Mouse (Mus musculus): ENCODE data around the gene Morc2a. TPM values are rescaled to one million over a fixed set of nuclear protein-coding genes. Genes with fewer than 3 reads are reported as not detected.

Morc2a gene
- polyA plus RNA-seq, 3 experiments from 2014 or later = 5.9 to 12.6 (median 10.4) TPM

DNA sequence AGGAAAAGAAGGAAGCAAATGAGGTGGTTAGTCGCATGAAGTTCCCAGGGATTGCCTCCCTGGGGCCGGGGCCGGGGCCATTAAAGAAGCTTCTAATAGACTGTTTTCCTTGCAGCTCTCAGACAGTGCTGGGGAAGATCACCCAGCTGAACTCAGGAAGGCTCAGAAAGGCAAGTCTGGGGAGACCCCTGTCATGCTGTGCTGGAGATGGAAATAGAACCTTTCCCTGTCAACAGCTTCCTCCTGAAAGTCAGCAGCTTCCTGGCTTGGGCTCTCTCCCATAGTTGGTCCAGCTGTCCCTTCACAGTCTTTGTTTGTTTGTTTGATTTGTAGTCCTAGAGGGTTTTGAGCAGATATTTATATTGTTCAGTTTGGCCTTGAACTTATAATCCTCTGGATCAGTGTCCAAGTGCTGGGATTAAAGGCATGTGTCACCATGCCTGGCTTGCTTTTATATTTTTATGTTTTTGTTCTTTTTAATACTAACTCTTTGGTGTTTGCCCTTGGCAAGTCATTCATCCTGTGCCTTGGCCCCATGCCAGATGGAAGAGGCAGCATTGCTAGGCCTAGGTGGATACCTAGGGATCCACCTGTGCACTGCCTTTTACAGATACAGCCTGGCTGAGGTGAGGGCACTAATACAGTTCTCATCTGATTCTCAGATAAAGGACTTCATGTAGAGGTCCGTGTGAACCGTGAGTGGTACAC, 35.9 kb downstream of the Morc2a start:
- no peak for ATAC-seq

GRCm38 (mm10) chr11:3685431-3685830, 36.4 kb downstream of the Morc2a start:
- ATAC-seq = no peak

DNA sequence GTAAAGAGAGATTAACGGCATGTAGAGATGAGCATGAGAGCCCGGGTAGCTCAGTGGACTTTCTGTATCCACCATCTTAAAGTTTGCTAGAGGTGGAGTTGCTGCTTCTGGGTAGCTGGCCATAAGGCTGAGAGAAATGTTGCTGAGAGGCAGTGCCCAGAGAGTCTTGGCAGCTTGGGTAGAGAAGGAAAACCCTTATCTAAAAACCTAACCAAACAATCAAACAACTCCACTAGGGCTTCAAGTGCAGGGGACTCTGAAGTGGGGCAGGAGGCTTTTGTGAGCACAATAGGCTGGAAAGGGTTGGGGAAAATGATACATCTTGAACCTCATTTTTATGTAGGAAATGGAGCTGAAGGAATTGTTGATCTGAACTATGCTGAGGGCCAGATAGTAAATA, 37.3 kb downstream of the Morc2a start:
- ATAC-seq = no peak

DNA sequence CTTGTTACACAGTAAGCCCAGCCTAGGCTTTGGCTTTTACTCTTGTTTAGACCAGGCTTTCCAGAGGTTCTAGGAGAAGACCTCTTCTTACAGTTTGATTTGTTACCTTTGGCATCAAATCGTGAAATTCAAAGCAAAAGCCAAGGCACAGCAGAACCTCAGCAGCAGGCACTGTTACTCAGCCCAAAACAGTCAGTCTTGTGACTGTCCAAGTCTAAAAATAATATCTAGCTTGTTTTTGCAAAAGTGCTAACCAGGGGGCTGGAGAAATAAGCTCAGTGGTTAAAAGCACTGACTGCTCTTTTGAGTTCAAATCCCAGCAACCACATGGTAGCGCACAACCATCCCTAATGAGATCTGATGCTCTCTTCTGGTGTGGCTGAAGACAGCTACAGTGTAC, 37.9 kb downstream of the Morc2a start:
- ATAC-seq = no peak

DNA sequence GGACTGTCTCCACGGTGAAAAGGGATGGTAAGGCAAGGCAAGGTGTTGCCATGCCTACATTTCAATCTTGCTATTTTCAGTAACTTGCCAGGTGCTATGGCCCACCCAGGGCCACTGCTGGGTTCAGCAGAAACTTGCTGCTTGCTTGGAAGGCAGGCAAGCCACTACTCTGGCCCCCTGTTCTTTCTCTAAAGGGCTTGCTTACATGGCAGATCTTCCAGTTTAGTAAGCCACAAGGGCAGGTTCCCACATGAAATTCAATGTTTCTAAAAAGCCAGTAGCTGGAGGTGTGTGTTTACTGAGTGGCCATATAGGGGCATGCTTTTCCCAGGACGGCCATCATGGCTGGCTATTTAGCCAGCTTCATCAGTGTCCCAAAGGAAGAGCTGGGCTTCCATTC, 42.8 kb downstream of the Morc2a start:
- ATAC-seq = no peak

- no peak for ATAC-seq
Measured at GRCm38 (mm10) chr11:3696086-3696616, 47.2 kb downstream of the Morc2a start.

DNA sequence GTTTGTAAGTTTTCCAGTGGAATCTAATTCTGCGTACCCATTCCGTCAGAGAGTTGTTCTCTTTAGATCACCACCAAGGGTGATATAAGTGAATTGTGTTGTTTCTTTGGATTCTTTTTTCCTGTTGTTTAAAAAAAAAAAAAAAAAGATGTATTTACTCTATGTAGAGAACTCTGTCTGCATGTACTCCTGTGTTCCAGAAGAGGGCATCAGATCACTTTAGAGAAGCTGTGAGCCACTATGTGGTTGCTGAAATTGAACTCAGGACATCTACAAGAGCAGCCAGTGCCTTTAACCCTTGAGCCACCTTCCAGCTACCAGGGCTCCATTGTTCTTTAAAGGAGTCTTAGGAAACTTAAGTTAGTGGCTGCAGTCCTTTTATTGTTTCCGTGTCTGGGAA, 48.5 kb downstream of the Morc2a start:
- no peak for ATAC-seq

DNA sequence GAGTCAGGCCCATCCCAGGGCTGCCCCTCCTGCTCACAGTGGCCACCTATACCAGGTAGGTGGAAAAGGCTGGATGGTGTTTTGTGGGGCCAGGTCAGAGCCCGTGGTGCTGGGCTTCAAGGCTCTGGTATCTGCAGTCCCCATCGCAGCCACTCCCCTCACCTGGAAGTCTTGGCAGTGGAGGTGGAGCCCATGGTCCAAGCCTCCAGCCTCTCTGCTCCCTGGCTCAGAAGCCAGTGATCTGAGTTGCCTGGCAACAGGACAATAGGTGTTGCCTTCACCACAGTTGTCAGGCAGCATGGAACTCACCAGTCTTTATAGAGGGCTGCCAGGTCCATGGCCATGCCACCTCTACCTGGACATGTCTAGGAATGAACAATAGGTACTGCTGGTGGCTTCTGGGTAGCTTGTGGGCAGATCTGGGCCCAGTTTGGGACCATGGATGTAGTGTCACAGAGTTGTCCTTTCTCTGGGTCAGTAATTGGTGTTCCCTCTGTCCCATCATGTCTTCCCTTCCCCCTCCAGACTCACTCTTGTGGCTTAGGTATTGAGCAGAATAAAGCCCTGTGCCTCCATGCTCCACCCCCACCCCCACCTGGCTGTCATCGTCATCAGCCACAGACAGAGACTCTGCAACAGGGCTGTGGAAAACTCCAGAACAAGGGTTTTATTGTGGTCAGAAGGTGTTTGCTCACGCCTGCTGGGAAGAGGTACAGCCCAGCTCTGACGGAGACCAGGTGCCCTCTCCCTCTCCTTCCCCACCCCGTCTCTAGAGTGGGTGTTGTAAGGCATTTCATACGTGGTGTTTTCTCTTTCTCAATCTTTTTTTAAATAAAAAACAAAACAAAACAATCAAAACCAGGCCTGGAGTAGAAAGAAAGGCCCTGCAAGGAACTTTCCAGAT, 54.4 kb downstream of the Morc2a start:
- ATAC-seq = no peak

DNA sequence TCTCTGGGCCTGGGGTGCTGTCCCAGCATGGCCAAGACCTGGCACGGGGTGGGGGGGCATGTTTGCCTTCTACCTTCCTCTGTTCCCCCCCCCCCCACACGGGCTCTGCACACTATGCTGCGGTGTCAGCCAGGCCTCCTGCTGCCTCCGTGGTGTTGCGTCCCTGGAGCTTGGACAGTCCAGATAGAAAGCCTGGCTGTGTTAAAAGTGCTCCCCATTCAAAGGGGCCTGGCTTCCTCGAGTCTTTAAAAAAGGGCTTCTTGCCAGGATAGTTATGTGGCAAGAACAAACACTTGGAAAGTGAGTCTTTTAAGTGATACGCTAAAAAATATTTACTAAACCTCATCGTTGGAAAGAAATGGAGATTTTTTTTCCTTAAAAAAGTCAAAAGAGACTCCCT, 55.4 kb downstream of the Morc2a start:
- ATAC-seq = no peak

- ATAC-seq = no peak
Measured at GRCm38 (mm10) chr11:3707057-3707456, 58.1 kb downstream of the Morc2a start.

GRCm38 (mm10) chr11:3710203-3710602, 61.2 kb downstream of the Morc2a start:
- ATAC-seq = no peak

- no peak for ATAC-seq
Measured at GRCm38 (mm10) chr11:3714486-3714885, 65.5 kb downstream of the Morc2a start.

GRCm38 (mm10) chr11:3716662-3717061, 67.7 kb downstream of the Morc2a start:
- ATAC-seq = no peak

DNA sequence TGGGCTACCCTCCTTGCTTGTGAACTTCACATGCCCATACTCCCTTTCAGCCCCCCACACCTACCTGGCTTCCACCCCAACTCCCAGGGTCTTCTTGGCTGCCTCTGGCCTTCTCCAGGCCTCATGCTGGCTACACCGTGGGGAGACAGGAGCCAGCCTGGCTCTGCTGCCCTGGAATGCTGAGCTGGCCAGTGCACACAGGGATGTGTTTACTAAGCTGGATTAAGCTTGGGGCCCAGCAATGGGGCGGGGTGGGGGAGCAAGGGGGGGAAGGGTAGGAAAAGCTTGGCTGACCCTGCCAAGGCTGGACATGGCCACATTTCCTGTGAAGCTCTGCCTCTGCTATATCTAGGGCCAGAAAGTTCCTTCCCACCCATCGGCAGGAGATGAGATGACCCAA, 73.0 kb downstream of the Morc2a start:
- no peak for ATAC-seq

DNA sequence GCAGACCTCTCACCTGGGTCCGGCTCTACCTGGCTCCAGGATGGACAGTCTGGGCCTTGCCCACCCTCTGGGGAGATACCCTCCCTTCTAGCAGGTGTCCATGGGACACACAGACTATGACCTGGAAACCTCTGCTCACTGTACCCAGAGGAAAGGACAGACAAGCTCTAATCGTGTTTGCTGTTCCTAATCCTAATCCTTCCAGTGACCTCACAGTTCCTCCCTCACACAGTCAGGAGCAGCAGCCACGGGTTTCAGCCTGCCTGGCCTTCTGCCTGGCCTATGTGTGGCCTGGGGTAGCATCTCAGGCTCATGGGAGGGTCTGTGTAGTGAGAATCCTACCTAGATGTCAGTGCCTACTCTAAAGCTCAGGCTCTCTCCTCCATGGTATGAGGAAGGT, 73.9 kb downstream of the Morc2a start:
- ATAC-seq = no peak

- no peak for ATAC-seq
Measured at GRCm38 (mm10) chr11:3723910-3724309, 74.9 kb downstream of the Morc2a start.

DNA sequence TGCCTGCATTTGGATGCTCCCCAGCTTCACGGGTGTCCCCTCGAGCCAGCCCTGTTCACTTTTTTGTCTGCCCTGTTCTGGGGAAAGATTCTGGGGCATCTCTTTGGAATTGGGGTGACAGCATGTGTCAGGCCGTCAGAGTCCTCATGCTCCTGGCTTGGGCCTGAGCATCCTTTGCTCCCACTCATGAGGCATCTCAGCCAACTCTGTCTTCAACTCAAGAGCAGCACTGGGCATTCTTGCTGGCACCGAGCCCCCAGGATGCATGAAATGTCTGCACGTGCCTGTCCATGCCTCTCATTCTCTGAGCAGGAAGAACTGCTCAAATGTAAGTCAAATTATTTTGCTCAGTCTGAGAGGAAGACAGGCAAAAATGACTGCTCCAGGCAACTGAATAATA, 75.7 kb downstream of the Morc2a start:
- no peak for ATAC-seq

DNA sequence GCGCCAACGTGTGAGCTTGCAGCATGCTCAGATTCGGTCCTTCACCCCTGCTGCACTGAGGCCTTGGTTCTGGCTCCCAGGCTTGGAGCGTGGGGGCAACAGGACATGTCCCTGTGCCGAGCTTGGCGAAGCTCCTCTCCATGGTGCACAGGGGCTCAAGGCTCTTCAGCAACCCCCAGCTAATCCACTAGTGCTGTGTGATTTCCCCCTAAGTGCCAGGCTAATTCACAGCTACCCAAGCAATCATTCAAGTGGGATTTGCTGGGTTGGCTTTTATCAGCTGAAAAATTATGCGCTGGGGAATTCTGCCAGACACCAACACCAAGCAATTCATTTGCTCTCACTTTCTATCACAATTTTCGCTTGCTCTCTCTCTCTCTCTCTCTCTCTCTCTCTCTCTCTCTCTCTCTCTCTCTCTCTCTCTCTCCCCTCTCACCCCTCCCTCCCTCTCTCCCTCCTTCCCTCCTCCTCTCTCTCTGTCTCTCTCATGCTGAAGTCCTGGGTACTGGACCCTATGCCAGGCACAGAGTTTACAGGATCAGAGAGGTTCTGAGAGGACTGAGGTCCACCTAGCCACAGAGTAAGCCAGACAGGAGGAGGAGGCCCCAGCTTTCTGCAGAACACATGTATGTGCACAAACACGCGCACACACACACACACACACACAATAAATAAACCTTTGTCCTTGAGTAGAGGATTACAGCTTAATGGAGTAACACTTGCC, 76.5 kb downstream of the Morc2a start:
- no peak for ATAC-seq

DNA sequence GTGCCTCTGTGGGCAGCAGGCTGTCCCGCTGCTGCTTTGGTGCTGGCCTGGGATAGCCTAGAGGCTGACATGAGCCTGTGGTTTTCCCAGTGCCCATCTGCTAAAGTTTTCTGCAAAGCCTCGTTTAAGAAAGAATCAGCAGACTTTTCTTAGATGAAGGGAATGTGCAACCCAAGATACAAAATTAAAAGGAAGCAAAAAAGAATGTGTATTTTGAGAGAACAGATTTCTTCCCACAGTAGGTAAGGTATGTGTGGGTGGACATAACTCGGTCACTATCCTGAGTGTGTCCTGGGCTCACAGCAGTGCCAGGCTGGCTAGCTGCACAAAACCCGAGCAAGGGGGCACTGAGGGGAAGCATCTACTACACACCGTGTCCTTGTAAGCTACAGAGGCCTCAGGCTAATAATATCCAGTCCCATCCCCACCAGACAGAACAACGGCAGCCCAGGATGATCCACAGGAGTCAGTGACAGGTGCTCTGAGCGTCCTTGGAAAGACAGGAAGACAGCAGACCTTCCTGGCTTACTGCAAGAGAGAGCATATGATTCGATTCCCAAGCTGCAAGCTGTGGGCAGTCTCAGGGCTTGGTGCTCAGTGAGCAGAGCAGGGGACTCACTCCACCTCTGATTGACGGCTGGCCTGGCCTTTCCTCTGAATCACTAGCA, 78.6 kb downstream of the Morc2a start:
- ATAC-seq = no peak

DNA sequence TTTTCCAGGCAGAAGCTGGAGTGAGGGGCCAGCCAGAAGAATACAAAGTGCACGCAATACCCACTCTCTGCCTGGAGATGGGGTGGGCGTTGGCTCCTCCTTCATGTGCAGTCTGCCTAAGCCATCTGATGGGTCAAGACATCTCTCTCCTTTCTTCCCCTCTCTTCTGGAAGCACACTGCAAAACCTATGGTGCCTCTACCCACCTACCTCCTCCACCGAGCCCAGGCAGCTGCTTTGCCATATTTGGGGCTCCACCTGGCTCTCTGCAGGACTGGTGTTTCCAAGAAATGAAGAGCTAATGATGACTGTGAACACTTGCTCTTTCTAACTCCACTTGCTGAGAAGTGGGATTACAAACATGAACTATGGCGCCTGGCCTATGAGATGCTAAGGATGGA, 82.5 kb downstream of the Morc2a start:
- no peak for ATAC-seq

- no peak for ATAC-seq
Measured at GRCm38 (mm10) chr11:3733933-3734636, 85.1 kb downstream of the Morc2a start.

DNA sequence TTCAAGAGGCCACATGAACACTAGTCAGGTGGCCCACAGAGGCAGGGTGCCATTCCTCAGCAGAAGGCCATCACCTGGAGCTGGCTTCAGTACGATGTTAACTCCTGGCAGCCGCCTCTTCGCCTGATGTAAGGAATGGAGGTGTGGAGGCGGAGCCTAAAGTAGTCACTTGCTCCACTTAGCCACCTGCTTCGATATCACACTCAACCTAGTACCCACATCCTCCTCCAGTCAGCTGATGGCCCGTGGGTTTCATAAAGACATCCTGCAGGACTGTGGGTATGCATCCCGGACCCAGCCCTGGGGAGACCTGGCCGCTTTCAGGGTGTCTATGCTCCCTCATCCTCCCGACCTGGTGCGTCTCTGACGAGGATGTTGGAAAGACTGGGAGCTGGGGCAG, 86.7 kb downstream of the Morc2a start:
- ATAC-seq = no peak

Data from inflammation-experienced regulatory T-cells, adult 6 months (primary cell).